Mouse (Mus musculus) R1 (cell line): Measurements from ENCODE around the gene Lsp1.

ENCODE experiments used
- DNase-seq: peaks from one replicate; pipeline ENCODE4 v3.0.0-alpha.2; 2018; ENCODE audit warnings: low read depth, low spot score

Lsp1 gene

DNA sequence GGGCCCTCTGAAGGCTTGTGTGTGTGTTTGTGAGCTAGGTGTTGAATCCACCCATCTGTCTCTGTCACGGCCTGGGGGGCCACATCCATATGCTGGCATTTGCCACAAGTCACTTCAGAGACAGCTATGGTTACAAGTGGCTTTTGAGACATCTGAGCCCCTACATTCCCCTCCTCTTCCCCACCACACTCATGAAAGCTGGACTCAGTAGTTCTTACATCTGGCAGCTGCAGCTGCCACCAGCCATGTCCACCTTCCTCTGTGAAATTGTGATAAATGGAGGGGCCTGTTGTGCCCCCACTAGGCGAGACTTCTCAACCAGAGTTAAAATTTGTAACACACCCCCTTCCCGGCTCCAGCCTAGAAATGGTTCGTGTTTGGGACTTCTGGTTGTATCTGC, 77.7 kb downstream of the Lsp1 start:
- DNase-seq: no peak

DNA sequence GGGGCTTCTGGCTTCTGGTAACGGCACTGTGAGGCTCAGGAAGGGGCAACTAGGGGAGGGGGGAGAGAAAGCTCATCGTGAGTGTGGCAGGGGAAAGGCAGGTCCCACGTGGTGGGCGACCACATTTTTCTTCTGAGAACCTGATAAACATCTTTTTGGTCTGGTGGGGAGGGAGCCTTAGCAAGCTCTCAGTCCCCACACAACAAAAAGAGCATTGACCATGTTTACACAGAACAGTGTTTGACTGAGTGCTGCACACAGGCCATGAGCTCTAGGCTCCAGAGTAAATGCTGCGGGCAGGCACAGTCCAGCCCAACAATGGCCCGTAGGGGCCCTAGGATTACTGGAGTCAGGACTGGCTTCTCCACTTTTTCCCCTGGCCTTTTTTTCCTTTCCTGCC, 78.2 kb downstream of the Lsp1 start:
- no peak for DNase-seq

DNA sequence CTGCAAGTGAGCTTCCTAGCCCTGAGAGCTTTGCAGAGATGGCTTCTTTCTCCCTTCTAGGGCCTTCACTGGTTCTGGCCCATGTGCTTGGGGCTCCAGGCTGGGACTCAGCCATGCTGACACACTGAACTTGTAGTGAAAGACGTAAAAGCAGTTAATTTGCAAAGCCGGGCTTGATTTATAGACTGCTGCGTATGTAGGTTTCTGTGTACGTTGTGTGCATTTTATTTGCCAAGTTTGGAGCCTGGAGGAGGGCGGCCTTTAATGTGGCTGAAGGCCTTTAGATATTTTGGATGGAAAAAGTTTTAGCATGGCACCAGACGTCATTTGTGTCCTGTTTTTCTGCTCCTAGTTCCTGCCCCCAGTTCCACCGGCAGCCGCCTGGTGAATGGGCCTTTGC, 79.2 kb downstream of the Lsp1 start:
- DNase-seq: no peak

DNA sequence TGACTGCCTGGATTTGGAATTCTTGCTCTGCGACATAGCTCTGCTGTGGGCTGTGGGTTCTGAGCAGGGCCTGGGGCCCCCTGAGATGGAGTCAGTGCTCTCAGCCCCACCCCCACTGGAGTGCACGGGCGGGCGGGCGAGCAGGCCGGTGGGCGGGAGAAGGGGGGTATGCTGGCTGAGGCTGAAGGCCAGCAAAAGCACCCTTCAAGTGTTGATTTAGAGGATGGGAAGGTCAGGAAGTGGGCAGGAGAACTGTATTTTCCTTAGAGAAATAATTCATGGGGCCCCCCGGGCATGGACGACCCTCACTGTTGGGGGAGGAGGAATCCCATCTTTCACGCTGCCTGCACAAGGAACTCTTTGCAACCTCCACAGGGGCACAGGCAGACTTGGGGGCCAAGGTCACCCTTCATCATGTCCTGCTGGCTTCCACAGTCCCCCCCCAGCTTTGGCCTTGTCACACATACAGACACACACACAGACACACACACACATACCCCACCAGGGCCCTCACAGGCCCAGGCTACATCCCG, 82.2 kb downstream of the Lsp1 start:
- no peak for DNase-seq
